Mouse (Mus musculus) ovary, adult 18-20 months (tissue): ENCODE data around the gene Thra.

Experiments
- DNase-seq: peaks from one replicate; pipeline ENCODE4 v3.0.0; 2022; ENCODE audit warnings: low spot score, mixed read lengths

Gene Thra

DNA sequence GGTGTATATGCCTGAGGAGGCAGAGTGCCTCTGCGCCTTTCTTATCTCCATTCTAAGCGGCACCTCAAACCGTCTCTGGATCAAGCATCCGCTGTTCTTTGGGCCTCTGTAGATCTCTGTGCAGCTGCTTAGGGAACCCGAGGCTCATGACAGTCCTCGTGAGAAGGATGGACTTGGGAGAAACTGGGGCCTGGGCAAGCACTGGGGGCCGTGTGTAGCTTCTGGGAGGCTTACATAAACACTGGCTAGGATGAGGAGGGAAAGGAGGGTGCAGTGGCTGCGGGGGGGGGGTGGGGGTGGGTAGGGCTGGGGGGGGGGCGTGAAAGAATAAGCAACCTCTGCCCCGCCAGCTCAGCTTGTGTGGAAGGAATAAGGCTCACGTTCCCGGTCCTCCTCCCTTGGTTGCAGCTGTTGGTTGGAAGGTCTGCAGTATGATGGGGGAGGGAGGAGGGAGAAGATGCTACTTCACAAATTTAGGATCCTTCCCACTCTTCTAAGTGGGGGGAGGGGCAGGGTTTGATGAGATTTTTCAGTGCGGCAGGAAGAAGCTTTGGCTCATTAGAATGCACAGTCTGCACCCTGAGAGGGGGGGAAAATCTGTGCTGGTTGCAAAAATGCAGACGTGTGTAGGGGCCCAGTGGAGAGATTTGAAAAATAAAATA, 41.5 kb downstream of the Thra start:
- no peak for DNase-seq

DNA sequence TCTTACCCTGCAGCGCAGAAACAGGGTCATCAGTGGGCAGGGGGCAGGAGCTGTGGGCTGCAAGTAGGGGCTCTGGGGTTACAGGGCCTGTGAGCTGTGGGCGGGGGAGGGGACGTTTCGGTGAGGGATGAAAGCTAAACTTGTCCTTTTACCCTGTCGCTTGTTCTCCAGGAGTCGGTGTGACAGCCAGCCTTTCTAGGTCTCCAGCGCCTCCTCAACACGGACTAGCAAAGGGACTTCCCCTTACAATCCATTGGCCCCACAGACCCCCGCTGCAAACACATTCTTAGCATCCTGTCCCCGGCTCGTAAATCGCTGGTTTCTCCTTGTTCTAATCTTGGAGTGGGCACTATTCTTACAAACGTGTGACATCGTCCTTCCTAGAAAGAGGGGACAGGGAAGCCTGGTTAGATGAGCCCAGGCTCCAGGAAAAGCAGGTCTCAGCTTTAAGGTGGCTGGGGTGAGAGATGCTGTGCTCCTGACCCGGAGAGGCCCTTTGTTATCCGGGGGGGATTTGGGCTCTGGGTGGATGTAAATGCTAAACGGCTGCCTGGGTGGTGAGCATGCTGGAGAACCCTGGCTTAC, 42.3 kb downstream of the Thra start:
- DNase-seq: no peak

DNA sequence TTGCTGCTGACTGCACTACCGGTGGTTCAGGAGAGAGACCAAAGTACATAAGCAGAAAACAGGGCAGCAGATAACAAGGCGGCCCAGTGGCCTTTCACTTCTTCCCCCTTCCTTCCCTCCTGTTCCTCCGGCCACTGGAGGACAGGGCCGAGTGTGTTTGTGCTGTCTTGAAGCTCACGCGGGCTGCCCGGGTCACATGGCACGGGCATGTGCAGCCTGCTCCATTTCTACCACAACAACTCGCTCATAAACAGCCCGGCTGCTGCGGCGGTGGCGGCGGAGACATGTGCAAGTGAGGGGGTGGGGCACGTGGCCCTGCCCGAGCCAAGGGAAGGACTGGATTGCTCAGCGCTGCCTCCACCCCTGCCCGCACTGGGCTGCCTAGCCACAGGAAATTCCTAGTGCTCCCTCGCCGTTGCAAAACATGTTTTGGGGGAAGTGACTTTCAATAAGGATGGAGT, 42.8 kb downstream of the Thra start:
- DNase-seq: peak; percentile 98

DNA sequence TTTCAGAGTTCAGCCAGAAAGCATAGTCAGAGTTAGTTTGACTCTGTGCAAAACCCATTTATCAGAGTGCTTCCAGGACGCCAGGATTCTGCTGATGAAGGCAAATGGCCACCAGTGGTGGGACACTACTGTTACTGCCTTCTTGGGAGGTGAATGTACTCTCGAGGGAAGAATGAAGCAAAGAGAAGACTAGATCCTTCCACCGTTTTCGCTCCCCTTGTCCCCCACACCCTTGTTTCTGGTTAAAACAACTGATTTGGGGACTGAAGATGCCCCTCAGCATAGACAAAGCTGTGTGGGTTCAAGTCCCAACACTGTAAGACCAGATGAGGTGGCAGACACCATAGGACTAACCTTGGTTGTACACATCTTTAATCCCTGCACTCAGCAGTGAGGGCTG, 43.7 kb downstream of the Thra start:
- no peak for DNase-seq

DNA sequence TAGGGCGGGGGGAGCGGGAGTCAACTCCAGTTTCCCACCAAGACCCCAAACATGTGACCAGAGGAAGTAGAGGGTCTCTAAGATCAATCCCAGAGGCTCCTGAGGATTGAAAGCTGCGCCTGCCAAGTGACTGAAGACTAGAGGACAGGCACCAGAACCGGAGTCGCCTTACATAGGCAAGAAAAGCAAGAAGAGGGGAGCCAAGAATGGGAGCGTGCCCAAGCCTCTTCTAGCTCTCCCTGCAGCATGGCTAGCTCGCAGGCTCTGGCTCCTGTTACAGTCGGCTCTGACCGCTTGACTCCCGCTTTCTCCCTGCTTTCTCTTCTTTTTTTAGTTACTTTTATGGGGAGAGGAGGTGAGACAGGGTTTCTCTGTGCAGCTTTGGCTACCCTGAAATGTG, 44.8 kb downstream of the Thra start:
- no peak for DNase-seq

DNA sequence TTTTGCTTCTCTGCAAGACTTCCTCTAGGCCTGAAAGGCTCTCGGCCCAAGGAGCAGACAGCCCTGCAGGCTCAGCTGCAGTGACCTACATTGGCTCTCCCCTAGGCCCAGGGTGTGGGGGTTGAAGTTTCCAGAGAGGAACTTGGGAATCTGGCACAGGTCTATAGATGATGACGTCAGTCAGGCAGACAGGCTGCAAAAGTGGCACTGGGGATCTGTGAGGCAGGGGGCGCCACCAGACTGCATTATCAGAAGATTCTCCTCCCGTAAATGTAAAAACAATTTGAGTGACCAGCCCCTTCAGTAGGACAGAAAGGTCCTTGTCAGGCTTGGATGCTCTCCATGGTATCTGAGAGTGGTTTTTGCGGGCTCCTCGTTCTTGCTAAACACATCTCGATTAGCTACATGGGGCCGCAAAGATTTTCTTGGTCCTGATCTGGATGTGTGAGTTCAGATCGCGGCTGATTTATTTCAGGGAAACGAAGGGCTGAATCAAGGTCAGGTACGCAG, 45.4 kb downstream of the Thra start:
- DNase-seq: peak; percentile 79

DNA sequence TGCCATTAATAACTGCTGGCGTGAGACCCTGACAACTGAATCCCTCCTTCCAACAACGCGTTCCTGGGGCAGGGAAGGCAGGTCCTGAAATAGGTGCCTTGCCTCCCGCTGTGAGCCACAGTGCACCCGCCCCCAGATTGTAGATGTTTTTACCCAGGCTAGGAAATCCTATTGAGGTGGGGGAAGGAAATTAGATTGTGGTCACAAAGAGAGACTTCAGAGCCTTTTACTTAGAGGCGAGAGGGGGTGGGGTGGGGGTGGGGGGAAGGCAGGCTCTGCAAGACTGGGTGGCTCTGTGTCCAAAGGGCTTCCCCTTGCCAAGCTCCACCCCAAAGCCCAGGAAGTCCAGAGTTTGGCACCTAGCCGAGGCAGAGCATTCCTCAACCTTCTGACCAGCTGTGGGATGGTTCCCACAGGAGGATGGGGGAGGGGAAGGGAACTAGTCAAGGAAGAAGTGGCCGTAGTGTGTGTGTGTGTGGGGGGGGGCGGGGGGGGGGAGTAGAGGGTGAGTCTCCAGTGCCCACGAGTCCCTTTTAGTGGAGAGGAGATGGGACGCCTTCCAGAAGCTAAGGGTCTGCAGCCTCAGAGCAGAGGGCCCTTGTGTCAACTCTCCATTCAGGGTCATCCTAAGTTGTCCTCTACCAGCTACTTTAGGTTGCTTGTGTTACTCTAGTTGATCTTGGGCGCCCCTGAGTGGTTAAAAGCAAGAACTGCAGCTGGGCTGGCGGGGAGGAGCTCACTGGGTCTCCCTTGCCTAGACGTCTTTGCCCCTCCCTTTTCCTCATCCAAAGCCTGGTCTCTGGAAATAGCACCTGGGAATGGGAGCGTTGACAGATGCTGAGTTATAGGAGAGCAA, 46.1 kb downstream of the Thra start:
- DNase-seq: peak; percentile 90

DNA sequence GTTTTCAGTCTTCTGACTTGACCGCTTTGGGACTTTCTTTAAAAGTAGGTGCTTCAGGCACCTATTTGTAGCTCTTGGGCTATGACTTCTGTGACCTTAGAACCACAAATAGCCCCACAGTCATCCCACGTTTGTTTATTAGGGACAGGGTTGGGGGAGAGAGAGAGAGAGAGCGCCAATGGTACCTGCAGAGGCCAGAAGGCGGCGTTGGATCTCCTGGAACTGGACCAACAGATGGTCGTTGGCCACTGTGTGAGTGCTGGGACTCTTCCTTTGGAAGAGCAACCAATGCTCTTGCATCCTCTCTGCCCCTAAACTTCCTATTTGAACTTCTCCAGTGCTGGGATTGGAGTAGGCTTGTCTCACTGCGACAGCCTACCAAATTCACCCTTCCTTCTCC, 46.8 kb downstream of the Thra start:
- DNase-seq: no peak

DNA sequence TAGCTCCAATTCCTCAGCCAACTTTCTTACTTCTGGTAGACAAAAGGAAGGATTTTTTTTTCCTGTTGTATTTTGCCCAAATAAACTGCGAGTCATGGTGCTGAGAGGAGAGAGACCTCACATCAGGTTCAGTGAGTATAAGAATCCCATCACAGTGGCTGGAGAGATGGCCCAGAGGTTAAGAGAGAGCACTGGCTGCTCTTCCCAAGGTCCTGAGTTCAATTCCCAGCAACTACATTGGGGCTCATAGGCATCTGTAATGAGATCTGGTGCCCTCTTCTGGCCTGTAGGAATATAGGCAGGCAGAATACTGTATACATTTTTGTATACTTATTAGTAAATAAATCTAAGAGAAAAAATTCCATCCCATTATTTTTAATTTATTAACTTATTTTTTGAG, 47.3 kb downstream of the Thra start:
- no peak for DNase-seq

DNA sequence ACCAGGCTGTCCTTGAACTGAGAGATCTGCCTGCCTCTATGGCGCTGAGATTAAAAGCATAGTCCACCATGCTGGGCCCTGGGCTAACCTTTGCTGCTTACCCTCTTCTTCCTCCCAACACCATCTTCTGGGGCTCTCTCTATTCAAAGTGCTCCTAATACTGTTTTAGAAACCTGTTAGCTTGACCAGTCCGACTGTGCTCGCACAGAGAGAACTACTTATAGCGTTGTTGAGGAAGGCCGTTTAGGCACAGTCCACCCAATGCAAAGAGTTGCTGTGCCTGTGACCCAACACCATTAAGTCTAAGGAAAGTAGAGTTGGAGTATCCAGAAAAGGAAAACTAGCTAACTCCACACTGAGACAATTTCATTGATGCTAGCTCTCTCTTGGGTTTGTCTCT, 47.7 kb downstream of the Thra start:
- DNase-seq: no peak

DNA sequence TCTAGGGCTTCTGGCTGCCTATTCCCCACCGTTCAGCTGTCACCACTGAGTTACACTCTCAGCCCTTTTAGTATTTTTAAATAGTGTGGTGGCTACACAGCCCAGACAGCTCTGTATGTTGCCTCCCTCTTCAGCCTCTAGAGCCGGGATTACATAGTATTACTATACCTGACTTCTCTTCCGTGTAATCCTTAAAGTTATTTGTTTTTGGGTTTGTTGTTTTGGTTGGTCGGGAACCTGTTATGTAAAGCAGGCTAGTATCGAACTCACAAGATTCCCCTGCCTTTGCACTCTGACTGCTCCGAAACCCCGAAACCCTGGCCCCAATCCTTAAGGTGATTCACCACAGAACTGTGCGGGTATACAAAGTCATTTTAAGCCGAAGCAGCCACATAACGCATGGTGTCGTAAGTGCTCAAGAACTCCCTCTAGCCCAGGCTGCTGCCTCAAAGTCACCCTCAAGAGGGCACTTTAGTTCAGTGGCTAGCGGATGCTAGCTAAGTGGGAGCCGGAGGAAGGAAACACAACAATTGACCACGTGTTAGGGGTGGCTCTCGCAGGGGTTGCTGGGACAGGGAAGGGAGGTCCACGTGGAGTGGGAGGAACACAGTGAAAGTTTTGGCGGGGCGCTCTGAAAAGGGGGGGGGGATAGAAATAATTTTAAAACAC, 48.2 kb downstream of the Thra start:
- peak; percentile 92 for DNase-seq

DNA sequence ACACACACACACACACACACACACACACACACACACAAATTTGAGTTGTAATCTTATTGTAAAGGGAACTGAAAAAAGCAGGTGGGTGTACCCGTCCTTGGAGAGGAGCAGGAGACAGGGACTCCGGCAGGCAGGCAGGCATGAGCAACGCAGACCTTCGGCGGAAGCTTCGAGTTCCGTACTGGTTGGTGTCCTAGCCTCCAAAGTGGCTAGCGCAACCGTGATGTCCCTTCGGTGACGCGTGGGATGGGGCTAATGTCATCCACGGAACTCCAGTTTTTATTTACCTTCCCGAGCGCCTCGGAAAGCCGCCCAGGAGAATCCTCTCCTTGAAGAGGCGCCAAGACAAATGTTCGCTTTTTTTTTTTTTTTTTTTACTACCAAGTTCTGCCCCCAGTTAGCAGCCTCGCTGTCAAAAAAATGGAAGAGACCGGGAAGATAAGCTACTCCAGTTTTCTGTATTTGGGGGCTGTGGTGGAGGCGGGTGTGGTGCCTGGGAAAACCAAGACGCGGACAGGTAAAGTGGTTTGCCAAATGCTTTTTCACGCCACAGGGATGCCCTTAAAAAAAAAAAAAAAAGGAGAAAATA, 48.9 kb downstream of the Thra start:
- no peak for DNase-seq

DNA sequence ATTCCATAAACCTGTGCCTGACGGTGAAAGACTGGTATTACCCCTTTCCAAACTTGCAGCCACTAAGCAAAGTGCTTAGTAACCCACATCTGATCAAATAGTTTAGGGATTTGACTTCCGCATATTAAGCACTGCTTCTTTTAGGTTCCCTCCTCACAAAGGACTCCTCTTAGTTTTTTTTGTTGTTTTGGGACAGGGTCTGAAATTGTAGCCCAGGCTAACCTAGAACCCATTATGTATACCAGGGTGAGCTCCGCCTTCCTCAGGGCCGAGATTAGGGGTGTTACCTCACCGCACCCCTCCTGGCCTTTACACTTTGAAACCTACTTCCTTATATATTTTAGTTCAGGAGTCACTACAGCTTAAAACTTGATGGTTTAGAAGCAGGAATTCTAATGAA, 49.4 kb downstream of the Thra start:
- DNase-seq: no peak

DNA sequence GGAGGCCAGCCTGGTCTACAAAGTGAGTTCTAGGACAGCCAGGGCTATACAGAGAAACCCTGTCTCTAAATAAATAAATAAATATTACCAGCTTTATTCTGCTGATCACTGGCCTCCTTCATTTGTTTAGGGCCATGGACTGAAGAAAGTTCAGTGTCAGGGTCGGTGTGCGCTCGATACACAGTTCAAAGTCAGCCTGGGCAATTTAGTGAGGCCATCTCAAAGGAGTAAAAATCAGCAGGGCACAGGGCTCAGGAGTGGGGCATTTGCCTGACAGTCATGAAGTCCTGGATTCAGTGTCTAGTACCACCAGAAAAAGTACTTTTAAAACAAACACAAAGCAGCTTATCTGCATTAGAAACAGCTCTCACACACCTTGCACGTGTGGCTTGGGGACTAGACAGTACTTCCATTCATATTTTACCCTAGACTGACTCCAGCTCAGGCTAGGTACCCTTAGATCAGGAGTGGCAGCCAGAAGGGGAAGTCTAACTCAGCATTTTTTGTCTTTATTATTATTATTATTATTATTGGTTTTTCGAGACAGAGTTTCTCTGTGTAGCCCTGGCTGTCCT, 50.3 kb downstream of the Thra start:
- DNase-seq: no peak

DNA sequence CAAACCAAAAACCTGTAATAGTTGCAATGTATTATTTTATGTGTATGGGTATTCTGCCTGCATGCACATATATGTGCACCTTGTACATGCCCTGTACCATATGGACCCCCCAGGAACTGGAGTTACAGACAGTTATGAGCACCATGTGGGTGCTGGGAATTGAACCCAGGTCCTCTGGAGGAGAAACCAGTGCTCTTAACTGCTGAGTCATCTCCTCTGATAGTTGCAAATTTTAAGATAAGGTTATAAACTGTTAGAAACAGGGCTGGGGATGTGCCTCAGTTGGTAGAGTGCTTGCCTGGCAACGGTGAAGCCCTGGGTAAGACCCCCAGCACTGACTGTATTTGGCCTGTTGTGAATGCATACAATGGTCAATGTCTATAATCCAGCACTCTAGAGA, 51.0 kb downstream of the Thra start:
- no peak for DNase-seq

DNA sequence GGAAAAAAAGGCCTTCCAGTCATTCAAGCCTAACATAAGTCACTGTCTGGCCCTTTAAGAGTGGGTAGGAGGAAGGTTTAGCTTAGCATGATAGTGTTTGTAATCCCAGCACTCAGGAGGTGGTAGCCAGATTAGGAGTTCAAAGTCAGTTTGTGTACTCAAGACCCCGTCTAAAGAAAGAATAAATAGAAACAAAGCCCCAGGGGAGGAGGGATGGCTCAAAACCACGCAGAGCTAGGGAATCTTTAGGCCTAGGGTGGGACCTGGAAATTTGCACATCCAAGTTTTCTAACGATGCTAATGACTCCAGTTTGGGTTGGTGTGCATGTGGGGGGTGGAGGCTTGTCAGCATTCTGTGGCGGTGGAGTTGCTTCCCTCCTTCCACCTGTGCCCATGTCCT, 51.6 kb downstream of the Thra start:
- no peak for DNase-seq

DNA sequence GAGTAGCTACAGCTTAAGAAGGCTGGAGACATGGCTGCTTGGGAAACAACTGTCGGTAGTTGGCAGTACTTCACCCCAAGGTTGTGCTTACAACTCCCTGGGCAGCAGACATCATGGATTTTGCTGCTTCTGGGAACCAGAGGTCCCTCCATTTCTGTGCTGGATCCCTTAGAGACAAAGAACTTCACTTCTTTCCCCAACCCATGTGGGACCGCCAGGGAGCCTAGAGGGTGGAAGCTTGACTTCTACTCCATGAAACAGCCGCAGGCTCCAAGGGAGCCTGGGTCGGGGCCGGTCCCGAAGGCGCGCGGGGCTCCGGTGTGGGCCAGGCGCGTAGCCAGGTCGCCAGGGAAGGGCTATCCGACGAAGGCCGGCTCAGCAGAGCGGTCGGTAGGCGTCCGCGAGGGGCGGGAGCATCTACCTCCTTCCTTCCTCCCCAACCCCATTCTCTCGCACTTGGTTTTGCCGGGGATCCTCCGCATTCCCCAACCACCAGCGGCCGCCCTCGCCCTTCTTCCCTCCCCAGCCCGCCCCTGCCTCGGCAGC, 54.1 kb downstream of the Thra start:
- no peak for DNase-seq

DNA sequence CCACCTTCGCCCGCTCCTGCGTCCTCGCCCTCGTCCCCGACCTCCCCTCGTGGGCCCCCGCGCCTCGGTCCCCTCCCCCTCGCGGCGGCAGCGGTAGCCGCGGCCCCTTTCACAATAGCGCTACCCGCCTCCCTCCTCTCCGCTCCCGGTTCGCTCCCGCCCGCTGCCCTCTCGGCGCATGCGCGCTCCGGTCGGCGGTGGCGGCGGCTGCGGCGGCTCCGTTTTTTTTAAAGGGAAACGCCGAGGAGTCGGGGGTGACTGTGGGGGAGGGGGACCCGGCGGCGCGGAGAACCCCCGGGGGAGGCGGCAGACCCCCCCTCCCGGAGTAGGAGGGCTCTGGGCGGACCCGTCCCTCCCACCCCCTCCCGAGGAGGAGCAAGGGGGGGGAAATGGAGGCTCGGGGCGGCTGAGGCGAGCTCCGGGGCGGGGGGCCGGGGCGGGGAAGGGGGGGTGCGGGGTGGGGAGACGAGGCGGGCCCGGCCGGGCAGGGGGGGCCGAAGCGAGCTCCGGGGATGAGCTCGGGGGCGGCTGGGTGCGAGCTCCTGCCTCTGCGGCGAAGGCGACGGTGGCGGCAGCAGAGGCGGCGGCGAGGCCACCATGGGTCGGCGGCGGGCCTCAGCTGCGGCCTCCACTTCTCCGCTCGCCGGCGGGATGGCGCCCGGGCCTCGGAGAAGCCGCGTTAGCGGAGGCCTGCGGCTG, 54.7 kb downstream of the Thra start, which contains the start of gene Msl1:
Msl1 (plus strand) TSS at position 502 of the 699 bp plus-strand sequence.
- DNase-seq: peak; percentile 87

DNA sequence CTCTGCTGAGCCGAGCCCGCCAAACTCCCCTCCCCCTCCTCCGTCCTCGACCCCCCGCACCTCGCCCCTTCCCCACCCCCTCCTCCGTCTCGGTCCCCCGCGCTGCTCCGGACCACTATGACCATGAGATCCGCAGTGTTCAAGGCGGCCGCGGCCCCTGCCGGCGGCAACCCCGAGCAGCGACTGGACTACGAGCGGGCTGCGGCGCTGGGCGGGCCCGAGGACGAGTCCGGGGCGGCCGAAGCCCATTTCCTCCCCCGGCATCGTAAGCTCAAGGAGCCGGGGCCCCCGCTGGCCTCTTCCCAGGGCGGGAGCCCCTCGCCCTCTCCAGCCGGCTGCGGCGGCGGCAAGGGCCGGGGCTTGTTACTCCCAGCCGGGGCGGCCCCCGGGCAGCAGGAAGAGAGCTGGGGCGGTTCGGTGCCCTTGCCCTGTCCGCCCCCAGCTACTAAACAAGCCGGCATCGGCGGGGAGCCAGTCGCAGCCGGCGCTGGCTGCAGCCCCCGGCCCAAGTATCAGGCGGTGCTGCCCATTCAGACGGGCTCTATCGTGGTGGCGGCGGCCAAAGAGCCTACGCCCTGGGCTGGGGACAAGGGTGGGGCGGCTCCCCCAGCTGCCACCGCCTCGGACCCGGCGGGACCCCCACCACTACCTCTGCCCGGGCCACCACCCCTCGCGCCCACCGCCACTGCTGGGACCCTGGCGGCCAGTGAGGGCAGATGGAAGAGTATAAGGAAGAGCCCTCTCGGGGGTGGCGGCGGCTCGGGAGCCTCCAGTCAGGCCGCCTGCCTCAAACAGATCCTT, 55.5 kb downstream of the Thra start:
- no peak for DNase-seq
